Mouse (Mus musculus): Measurements from ENCODE around the gene Gm4788.
"Not testable (repeated sequence)": the region's sequence is repeated elsewhere in the genome, so short reads cannot be mapped to it uniquely, and the experiment has no call there.

Gene Gm4788

DNA sequence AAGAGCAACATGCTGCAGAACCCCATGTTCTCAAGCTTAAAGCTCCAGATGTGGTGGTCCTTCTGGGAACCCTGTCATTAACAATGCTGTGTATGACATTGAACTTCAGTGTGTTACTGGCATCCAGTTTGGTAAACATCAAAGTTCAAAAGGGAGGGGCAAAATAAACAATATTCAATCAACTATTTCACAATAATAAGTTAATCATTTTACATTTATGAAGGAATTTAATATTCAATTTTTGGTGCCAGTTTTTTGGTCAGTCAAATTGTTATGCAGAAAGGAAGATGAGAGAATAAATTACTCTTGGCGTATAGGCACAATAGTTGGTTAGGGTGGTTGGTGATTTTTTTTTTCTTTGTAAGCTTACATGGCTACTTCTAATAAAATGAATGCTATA is at the start of gene Gm4788:
TSS of gene Gm4788 (minus strand) at position 101 of the 400 bp plus-strand sequence.
- no peak for DNase-seq (ENCODE audit: low spot score in 2 of 2)

- DNase-seq (ENCODE audit: low spot score in 2 of 2), result no peak
Observed at GRCm38 (mm10) chr1:139808594-139808993, 27.6 kb upstream of the Gm4788 start.

DNA sequence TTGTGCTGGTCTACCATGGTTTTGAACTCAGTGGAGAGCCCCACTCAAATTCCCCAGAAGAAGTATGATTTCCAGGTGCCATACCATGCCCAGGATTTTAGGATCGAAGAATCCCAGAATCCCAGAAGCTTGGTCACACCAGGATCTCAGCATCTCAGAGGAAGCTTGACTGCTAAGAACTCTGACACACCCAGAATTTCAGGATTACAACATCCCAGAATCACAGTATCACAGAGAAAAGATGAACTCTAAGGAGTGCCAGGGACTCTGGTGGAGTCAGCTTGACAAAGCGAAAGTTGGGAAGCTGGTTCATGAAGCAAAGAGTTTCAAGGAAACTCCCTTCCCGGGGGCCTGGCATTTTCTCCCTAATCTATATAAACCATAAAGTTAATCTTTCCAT is 11.1 kb downstream of the Gm4788 start:
- DNase-seq (ENCODE audit: low spot score in 2 of 2), result not testable (repeated sequence)

- DNase-seq (ENCODE audit: low spot score in 2 of 2), result not testable (repeated sequence)
Observed at GRCm38 (mm10) chr1:139716681-139717080, 64.4 kb downstream of the Gm4788 start.

DNA sequence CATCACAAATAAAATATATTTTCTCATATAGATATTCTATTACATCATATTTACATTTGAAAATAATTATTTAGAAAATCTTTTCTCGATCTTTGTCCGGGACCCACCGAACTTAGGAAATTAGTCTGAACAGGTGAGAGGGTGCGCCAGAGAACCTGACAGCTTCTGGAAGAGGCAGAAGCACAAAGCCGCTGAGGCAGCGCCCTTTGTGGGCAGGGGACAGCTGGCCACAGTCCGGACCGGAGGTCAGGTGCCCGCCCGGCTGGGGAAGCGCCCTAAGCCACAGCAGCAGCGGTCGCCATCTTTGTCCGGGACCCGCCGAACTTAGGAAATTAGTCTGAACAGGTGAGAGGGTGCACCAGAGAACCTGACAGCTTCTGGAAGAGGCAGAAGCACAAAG is 64.8 kb downstream of the Gm4788 start:
- DNase-seq (ENCODE audit: low spot score in 2 of 2), result not testable (repeated sequence)

DNA sequence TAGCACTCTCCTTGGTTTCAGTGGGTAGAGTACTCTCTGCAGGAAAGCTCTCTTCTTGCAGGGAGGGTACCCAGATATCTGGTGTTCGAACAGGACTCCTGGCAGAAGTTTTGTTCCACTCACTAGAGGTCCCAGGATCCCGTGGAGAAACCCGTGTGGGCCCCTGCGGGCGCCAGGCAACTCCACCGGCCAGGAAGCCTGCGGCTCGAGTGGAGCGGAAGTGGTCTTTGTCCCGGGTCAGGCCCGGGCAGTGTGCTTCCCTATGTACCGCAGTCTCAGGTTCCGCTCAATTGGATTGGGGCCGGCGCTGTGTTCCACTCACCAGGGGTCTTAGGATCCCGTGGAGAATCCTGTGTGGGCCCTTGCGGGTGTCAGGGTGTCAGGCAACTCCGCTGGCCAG is 131.1 kb downstream of the Gm4788 start:
- not testable (repeated sequence) for DNase-seq (ENCODE audit: low spot score in 2 of 2)
